In genomic region chr4:85669735-85670134, GRCm38 (mm10) we compare ENCODE assay signal across 22 mouse cellular contexts.
"Had no signal": no experiment of that assay in that cellular context is flagged by ENCODE, and none has a peak within 500 bp of the region (broad histone marks: within the 10 kb centered on the region; RNA-seq: fewer than 3 reads in every experiment).

No protein-coding gene starts in this region.

- H3K27ac ChIP-seq: limb, embryonic 12.5 days; limb, embryonic 15.5 days; liver, embryonic 14.5 days; lung, embryonic 15.5 days; neural tube, embryonic 12.5 days; neural tube, embryonic 15.5 days; stomach, postnatal 0 days had no signal

- H3K4me3 ChIP-seq: limb, embryonic 12.5 days; limb, embryonic 15.5 days; lung, embryonic 15.5 days; megakaryocyte, embryonic 14.5 days; neural tube, embryonic 12.5 days; neural tube, embryonic 15.5 days had no signal

- ATAC-seq: inflammation-experienced regulatory T-cells, adult 6 months; intestine, embryonic 16.5 days; liver, postnatal 0 days had no signal

- H3K4me1 ChIP-seq: limb, embryonic 12.5 days; megakaryocyte, embryonic 14.5 days; neural tube, embryonic 12.5 days had no signal

- H3K4me2 ChIP-seq: limb, embryonic 12.5 days; limb, embryonic 15.5 days; liver, embryonic 11.5 days; lung, embryonic 15.5 days; midbrain, embryonic 11.5 days; neural tube, embryonic 12.5 days; neural tube, embryonic 15.5 days had no signal

- DNase-seq: kidney, adult 18-20 months; kidney, postnatal 10 days; kidney, postnatal 36 days; left cerebral cortex, postnatal 4 days; liver, postnatal 0 days; right cerebral cortex, adult 18-20 months; right cerebral cortex, postnatal 14 days; right cerebral cortex, postnatal 4 days; thymus, adult 2 months; thymus, postnatal 36 days had no signal

- H3K36me3 ChIP-seq: limb, embryonic 12.5 days; limb, embryonic 15.5 days; lung, embryonic 15.5 days; neural tube, embryonic 12.5 days; neural tube, embryonic 15.5 days had no signal

- H3K27me3 ChIP-seq: limb, embryonic 12.5 days; limb, embryonic 15.5 days; lung, embryonic 15.5 days; megakaryocyte, embryonic 14.5 days; neural tube, embryonic 12.5 days; neural tube, embryonic 15.5 days had no signal

- H3K9ac ChIP-seq: limb, embryonic 12.5 days; limb, embryonic 15.5 days; liver, embryonic 14.5 days; liver, postnatal 0 days; lung, embryonic 15.5 days; neural tube, embryonic 12.5 days; neural tube, embryonic 15.5 days had no signal

- H3K9me3 ChIP-seq: limb, embryonic 12.5 days; limb, embryonic 15.5 days; lung, embryonic 15.5 days; megakaryocyte, embryonic 14.5 days; neural tube, embryonic 12.5 days; neural tube, embryonic 15.5 days had no signal
